In genomic region chr13:12394609-12395505, GRCm38 (mm10) we compare ENCODE assay signal across 8 mouse cellular contexts. TPM values are rescaled to one million over a fixed set of nuclear protein-coding genes. Genes with fewer than 3 reads are reported as not detected.
A peak's percentile ranks its signal among the peaks of the same experiment; 100 is the strongest.
DNase-seq lines count a peak whose midpoint lies in the region; ATAC-seq lines count a peak whose summit lies in the region.

Heatr1 (plus strand) TSS chr13:12395027.

- H3K27me3 ChIP-seq in heart, embryonic 10.5 days (ENCODE audit: insufficient read depth, poor library complexity, severe bottlenecking), result 0 out of 2 replicates have a peak, but pooled peaks cover 5% of the 10 kb centered on the region
- peaks cover 7% of the 10 kb centered on the region; the same call in 1 of the 2 replicates for H3K27me3 ChIP-seq in kidney, embryonic 15.5 days

- ATAC-seq in erythroblast, adult 5-6 weeks (replicated peaks; ENCODE audit: low FRiP score, poor library complexity, severe bottlenecking), result peak; percentile 94
- ATAC-seq in kidney, embryonic 15.5 days (replicated peaks; ENCODE audit: low FRiP score), result peak; percentile 98
- peak; percentile 98 for ATAC-seq in monocyte, adult 5-6 weeks (replicated peaks; ENCODE audit: insufficient number of reproducible peaks, low FRiP score, low TSS enrichment, poor library complexity, severe bottlenecking)

- H3K9ac ChIP-seq in kidney, embryonic 15.5 days, result peak within 1 kb of the TSS; percentile 61

- peak within 1 kb of the TSS; percentile 91 for H3K4me2 ChIP-seq in kidney, embryonic 15.5 days

- H3K36me3 ChIP-seq in heart, embryonic 10.5 days, result peaks cover 22% of the 10 kb centered on the region
- H3K36me3 ChIP-seq in kidney, embryonic 15.5 days, result peaks cover 25% of the 10 kb centered on the region

- peaks cover 6% of the 10 kb centered on the region; the same call in 1 of the 2 replicates for H3K4me1 ChIP-seq in heart, embryonic 10.5 days
- peaks cover 10% of the 10 kb centered on the region for H3K4me1 ChIP-seq in kidney, embryonic 15.5 days

- H3K27ac ChIP-seq in heart, embryonic 10.5 days, result peak within 1 kb of the TSS; percentile 81
- peak within 1 kb of the TSS; percentile 45 for H3K27ac ChIP-seq in kidney, embryonic 15.5 days

- no peaks in the 10 kb centered on the region for H3K9me3 ChIP-seq in heart, embryonic 10.5 days
- no peaks in the 10 kb centered on the region for H3K9me3 ChIP-seq in kidney, embryonic 15.5 days (replicated peaks)

- under 1% methylated on average over 43 of the region's 43 CpGs for WGBS in heart, embryonic 10.5 days
- whole genome bisulfite sequencing in kidney, embryonic 15.5 days, result under 1% methylated on average over 43 of the region's 43 CpGs

- peak; percentile 94 to 96 for DNase-seq in B cell, adult 2 months
- peak; percentile 99 for DNase-seq in brain, adult 2 months (ENCODE audit: low read depth, low spot score)
- DNase-seq in heart, embryonic 10.5 days (ENCODE audit: low spot score), result peak; percentile 99
- DNase-seq in liver, result peak; percentile 97
- DNase-seq in spleen, postnatal 4 days (ENCODE audit: low spot score in 2 of 2), result peak; percentile 93

- H3K4me3 ChIP-seq in heart, embryonic 10.5 days, result peak within 1 kb of the TSS; percentile 84
- H3K4me3 ChIP-seq in kidney, embryonic 15.5 days (replicated peaks), result peak within 1 kb of the TSS; percentile 80

RNA-seq across cellular contexts. Expression of gene Heatr1, which starts in this region (rescaled TPM):
- 10.2 and 11.3 TPM in 2 replicates for total RNA-seq in erythroblast, adult 5-6 weeks (2015; ENCODE audit: low replicate concordance)
- total RNA-seq in erythroblast, adult 5-6 weeks (2017; ENCODE audit: low replicate concordance), result 14.9 and 25.9 TPM in 2 replicates
- polyA plus RNA-seq in heart, embryonic 10.5 days (2016; fragmentation: Nextera tagmentation; extraction: Ambion mirVana), result 21.1 and 25.7 TPM in 2 replicates
- 21.3 and 22.0 TPM in 2 replicates for polyA plus RNA-seq in kidney, embryonic 15.5 days (2015; fragmentation: Nextera tagmentation; extraction: Ambion mirVana)
- 42.5 to 69.4 TPM (median 42.8 TPM) in 3 replicates for total RNA-seq in monocyte, adult 5-6 weeks (2017)

Comparison
In these comparisons a context has a peak if more than half of its experiments do, and no peak if none do; other contexts are left out.
1. Peak in every context shown above with its lines: DNase-seq, ATAC-seq, H3K4me3 ChIP-seq and H3K27ac ChIP-seq.